Mouse (Mus musculus): ENCODE data around the gene A3galt2.

A3galt2 gene

DNA sequence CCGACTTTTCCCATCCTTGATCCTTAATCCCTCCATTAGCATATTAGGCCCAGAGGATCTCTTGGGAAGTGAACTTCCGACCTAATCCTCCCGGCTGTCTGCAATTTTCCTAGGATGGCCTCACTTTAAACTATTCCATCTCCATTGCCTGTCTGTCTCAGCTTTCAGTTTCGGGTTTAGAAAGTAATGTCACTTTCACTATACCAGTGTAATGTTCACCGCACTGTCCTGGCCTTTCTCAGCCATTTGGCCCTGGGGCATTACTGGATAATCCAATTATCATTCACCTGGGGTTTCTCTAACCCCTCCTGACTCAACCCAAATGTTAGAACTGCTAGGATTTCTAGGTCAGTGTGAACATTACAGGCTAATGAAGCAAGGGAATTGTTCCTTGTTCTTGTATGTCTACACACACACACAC, 26.7 kb upstream of the A3galt2 start:
- no peak for DNase-seq

DNA sequence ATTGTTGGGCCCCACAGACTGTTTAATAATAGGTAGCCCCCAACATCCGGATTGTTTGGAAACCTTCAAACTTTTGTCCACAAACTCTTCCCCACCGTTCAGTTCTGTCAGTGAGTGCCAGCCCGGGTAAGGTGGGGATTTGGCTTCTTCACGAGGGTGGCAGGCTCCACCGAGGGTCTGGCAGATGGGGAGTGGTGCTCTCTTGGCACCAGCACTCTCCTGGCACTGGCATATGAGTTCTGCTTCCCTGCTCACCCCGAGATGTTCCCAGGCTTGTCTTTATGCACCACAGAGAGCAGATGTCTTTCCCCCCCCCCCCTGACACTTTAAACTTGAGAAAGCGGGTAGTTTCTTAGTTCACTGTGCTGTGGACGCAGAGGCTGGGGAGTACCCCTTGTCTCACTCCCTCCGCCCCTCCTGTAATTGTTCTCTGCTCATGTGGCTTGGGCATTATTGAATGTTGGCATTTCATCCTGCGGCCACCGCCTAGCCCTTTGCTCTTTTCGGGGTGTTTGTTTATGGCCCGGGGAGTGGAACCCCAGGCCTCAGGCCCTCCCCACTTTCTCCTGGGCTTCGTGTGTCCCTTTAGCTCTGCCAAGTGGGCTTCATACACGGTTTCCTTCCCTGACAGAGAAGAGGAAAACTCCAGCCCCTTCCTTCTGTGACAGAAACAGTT, 26.0 kb upstream of the A3galt2 start:
- peak; percentile 32 for DNase-seq

DNA sequence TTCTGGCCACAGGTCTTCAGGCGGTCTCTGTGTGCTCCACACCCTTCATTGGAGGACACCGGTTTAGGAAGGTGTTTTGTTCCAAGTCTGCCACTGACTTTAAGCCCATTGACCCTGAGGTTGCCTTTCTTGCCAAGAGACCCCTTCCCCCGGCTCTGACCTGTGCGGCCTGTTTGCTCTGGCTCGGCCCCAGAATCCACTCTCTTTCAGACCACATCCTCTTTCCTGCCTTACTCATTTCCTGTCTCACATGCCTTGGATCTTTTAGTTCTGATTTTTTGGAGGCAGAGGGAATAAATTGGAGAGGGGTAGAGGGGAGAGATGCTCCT, 25.5 kb upstream of the A3galt2 start:
- peak; percentile 49 for DNase-seq

DNA sequence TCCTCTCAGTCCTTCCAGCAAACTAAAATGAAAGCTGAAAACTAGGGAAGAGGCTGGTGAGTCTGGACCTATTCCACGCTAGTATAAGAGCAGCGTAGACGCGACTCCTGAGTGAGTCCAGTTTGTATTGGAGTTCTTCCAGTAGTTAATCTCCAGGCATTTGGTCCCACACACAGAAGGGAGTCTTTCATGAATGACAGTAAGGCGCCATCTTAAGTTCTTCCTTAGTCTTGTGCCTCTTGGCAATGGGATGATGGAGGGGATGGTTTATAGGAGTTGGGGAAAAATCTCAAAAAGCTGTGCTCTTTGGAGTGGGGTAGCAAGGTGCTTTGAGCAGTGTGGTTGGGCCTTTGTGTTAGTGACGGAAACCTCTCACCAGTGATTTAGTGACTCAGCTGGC, 24.9 kb upstream of the A3galt2 start:
- DNase-seq = no peak

DNA sequence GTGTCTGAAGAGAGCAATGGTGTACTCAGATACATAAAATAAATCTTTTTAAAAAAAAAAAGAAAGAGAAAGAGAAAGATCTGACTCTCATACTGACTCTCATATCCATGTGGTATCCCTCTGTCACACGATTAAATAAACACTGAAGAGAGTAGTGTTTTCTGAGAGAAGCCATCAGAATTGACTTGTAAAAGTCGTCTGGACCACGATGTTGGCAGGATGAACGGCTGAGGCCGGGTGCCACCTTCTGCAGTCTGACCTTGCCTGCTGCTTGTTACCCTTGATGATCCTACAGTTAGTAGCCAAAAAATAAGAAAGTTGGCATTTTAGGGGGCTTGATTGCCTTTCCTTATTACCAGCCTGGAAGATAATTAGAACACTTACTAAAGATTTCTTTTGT, 22.4 kb upstream of the A3galt2 start:
- no peak for DNase-seq

DNA sequence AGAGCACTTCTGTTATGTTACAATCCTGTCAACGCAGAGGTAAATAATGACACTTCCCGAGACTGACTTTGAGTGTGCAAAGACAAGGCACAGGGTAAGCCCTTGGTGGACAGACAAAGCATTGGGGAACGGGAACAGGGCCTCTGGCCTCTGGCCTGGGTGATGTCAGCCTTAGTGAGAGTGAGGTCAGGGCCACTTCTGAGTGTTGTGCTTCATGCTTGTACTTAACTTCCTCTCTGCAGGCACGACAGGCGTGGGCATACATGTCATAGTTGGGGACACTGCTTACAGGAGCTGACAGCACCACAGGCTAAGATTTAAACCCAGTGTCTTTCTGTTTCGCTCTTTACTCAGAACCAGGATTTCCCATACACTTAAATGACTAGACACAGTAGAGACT, 21.7 kb upstream of the A3galt2 start:
- no peak for DNase-seq

DNA sequence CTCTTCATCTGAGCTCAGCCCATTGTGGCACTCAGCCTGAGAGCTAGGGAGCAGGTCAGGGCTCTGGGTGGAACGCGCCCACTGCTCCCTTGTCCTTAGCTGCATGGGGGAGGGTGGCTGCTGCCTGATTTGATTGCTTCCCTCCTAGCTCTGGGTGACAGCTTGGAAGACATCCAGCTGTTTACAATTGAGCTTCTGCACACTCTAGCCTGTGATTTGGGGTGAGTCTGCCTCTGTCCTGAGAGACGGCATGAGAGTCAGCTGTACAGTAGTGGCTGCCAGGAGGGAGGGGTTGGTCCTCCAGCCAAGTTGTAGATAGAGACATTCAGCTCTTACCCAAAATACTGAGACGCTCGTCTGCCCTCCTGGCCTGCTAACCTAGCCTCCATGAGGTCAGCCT, 20.9 kb upstream of the A3galt2 start:
- peak; percentile 65 for DNase-seq

DNA sequence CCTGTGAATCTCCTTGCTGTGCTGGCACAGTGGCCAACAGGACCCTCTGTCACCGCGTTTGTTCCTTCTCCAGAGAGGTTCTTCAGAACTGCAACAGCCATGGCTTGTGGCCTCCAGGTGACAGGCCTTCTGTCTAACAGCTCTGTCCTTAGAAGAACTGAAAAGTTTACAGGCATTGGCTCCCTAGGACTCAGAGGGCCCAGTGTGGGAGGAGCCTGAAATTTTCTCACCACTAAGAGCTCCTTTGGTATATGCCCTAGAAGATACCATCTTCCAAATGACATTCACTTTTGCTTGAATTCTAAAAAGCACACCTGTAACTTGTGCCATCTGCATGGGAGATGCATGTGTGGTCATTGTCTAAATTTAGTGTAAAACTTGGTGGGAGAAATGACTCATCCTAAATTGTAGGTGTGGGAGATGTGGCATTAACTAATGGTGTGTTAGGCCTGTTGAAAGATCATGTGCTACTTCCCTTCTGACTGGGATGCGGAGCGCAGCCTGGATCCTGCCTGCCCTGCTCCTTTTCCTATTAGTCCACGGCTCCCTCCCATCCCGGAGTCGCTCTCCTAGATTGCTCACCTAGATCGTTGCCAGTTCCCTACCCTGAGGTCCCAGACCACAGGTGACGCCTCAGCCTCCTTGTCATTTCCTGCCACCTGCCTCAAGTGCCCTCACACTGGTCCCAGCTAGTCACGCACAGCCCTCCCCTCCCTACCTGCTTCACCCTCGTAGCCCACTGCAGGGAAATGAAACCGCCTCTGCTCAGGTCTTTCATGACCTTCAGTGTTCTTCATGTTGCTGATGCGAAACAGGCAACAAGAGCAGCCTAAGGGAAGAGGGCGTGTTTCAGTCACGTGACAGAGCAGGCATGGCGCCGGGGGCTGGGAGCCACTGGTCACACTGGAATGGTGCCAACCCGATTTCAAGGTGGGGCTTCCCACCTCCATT, 20.2 kb upstream of the A3galt2 start:
- peak; percentile 70 for DNase-seq

DNA sequence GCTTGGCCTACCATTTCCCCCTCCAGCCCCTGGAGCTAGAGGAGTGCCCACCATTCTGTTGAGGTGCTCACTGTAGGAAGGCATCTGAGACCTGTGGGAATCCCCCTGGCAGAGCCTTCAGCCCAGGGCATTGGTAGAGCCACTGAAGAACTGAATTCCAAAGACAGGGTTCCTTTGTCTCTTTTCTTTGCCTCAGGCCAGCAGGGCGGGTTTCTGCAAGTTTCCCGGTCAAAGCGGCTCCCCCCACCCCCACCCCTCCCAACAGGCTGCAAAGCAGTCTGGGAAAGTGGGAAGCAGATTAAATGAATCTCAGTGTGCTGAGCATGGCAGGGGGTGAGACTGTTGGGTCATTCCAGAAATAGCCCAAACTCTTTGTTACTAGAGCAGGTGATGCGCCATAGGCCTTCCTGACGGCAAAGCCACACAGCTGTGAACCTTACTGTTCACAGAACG, 18.0 kb upstream of the A3galt2 start:
- no peak for DNase-seq

DNA sequence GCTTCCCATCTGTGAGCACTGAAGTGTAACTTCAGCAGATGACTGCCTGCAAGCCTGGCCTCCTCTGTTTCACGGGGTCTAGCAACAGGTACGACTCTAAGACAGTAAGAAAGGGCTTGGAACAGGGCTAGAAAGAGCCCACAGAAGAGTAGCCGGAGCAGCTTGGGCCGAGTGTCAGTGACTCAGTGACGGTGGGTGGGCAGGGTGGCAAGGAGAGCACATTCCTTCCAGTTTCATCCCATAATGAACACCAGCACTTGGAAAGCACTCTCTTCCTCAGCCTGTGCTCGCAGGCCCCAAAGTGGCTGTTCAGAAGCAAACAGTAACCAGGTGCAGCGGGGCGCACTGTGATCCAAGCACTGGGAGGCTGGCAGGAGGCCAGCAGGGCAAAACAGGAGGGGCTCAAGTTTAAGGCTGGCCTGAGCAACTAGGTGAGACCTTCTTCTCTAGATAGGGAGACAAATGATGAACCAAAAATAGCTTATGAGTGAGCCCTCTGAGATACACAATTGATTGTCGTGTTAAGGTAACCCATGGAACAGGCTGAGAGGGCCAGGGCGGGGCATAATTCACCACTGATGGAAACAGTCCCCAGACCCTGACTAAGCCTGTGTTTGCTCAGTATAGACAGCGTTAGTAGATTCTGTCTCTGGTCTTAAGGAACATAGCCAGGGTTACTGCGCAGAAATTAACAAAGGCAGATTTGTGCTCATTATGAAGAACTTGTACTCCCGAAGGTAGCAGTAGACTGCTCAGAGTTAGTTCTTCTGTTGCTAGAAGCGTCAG, 17.1 kb upstream of the A3galt2 start:
- DNase-seq = no peak

DNA sequence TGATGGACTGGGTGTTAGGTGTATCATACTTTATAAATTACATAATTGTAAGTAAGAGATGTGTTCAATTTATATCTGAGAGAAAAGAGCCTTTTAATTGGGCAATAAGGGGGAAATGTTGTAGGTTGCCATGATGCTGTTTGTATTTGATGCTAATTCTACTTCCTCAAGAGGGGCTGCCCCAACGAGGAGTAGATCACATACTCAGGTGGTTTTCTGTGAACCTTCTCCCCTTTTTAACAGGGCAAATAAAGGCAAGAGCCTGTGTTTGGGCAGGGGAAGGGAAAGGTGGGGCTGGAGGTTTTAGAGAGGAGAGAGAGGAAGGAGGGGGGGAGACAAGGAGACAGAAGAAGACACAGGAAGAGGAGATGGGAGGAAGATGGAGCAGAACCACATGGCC, 14.3 kb upstream of the A3galt2 start:
- DNase-seq = no peak

DNA sequence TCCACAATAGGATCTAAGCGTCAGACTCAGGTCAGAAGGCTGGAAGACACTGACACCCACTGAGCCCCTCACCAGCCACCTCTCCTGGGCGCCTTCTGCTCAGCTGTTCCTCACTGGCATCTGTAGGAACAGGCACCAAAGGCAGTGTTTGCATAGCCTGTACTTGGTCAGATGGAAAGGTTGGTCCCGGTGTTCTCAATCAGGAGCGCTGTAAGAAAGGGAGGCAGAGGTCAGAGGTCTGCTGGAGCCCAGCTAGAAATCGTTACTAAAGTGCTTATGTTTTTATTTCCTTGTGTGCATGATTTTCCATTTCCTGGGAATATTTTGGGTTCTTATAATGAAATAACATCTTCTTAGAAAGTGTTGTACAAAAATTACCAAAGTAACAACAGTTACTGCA, 13.3 kb upstream of the A3galt2 start:
- no peak for DNase-seq

DNA sequence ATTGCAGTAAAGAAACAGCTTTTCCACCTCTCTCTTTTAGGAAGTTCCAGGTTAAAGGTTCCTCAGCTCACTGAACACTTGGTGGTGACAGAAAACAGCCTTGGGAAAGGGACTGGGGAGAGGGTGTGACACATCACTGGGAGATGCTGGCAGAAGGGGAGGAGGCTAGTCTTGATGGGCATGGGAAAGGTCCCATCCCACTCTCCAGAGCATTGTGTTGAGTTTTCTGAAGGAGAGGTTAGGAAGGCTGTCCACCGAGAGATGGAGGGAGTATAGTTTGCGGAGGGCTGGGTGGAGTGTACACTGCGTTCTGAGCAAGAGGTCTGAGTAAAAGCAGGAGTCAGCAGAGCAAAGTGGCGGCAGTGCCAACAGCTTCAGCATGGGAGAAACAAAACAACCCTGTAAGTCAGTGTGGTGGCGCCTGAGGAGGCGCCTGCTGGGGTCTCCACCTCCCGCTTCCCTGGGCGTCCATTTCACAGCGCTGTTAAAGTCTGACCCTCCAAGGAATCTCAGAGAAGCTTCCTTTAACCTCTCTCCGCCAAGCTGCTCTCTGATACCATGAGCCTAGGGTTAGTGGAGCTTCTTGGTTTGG, 12.7 kb upstream of the A3galt2 start:
- no peak for DNase-seq

DNA sequence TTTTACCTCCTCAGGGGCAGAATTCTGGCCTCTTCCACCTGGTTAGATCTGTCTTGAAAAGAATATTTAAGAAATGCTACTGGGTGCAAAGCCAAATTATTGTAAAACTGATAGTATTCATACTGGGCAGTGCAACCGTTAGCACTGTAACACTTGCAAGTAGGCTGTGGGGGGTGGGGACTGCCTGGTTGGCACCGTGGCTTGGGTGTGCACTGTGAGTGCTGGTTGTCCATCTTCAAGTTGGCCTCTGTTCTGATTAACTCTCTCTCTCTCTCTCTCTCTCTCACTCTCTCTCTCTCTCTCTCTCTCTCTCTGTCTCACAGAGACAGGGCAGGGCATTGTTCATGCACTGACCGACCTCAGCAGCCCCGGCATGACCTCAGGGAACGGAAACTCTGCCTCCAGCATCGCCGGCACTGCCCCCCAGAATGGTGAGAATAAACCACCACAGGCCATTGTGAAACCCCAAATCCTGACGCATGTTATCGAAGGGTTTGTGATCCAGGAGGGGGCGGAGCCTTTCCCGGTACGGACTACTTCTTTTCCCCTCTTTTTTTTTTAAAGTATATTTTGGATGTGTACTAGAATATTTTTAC, 12.0 kb upstream of the A3galt2 start:
- DNase-seq = no peak

DNA sequence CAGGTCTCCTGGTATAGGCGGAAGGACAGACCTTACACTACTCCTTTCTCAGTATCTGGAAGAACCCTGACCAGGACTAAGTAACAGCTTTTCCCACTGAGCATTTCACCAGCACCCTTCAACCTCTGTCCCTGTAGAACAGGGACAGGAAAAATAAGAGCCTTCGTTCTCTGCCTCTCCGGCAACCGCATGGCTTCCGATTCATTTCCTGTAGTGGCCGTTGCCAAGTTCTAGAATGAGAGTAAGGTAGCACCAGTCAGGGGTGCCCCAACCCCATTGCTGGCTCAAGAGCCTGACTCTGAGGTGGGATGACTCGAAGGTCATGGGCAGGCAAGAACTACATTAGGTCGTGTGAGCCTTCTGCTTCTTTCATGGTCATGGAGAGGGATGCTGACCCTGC, 10.0 kb upstream of the A3galt2 start:
- DNase-seq = no peak

DNA sequence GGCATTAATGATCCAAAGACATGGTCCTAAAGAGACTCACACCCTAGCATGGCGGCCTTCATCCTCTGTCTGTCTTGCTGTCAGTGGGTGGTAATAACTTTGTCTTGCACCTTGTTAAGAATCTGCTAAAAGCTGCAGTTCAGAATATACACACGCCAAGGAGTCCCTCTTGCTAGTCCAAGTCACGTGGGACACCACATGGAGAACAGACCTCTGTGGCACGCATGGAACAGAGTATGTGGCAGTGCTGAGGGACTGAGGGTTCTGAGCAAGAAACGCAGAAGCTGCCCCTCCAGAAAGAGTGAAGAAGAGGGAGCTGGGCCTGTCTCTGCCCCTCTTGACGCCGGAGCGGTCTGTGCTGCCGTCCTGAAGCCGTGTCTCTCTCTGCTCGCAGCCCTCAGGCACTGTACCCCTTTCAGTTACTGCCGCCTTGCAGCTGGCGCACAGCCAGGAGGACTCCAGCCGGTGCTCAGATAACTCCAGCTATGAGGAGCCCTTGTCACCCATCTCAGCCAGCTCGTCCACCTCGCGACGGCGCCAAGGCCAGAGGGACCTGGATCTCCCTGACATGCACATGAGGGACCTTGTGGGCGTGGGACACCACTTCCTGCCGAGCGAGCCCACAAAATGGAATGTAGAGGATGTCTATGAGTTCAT, 7.4 kb upstream of the A3galt2 start:
- DNase-seq = no peak

DNA sequence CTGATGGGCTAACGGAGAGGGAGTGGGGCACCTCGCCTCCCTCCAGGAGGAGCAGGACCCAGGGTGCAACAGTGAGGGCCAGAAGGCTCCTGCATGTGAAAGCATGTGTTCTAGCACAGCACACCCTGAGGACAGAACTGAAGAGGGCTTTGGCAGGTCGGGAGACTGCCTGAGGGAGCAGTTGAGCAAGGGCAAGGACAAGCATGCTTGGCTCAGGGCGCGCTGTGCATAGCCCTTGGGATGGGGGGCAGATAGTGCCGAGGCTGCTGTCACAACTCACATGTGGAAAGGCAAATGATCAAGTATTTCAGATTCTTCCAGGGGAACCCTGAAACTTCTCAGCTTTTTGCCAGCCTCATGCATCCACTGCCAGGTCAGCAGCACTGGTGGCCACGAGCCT, 6.9 kb upstream of the A3galt2 start:
- no peak for DNase-seq

DNA sequence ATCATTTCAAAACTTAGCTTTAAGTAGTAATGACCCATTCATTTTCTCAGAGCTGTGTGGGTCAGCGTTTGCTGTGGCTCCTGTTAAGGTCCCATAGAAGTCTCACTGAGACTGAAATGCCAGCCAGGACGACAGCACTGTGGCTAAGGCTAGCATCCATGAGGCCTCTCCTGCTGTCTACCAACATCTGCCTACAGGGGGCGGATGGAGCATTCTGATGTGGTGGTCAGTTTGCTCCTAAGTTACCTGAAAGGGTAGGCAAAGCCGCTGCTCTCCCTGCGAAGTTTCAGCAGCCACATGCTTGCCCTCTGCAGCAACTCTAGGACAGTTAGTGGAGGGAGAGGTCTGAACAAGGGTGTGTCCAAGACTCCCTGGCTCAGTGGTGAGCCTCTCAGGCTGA, 4.2 kb upstream of the A3galt2 start:
- no peak for DNase-seq

DNA sequence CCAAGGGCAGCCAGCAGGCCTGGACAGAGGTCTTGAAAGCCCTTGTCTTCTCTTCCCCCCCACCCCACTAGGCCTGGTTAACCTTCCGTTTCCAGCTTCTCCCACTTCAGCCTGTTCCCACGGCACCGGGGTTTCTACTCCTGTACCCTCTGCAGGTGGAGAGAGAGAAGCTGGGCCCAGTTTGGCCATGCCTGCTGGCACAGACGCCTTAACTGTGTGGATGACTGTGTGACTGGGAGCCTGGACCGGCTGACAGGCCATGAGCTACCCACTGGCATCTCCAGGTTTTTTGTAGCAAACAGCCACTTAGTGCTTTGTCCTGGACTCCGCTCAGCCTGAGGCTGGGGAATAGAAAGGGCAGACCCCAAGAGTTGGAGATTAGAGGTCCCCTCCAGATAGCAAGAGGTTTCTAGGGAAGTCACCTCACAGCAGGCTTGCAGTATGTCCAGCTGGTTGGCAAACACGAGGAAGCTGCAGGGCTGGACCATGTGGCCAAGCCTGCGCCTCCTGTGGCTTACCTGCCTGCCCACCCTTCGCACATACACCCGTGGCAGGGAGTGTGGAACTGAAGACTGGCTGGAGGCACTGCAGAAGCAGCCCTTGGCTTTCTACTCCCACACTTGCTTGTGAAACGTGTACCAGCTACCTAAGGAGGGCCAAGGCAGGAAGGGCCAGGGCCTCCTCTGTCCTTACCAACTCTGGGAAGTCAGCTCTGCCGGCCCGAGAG, 3.0 kb upstream of the A3galt2 start:
- DNase-seq = no peak

DNA sequence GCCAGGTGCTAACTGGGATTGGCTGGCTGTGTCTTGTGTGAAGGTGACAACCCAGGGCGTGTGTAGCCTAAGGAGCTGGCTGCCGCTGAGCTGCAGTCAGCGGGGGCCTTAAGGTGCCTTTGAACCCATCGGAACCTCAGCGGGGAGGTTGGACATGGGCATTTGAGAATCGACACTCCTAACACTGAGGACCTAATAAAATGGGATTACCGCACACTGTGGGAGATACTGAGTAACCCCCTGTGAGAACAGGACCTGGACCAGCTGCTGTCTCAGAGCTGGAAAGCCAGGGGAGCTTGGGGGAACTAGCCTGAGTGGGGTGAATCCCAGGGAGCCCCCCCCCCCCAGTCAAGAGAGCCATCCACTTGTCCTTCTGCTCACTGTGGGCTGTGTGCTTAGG, 1.6 kb upstream of the A3galt2 start:
- DNase-seq = no peak

DNA sequence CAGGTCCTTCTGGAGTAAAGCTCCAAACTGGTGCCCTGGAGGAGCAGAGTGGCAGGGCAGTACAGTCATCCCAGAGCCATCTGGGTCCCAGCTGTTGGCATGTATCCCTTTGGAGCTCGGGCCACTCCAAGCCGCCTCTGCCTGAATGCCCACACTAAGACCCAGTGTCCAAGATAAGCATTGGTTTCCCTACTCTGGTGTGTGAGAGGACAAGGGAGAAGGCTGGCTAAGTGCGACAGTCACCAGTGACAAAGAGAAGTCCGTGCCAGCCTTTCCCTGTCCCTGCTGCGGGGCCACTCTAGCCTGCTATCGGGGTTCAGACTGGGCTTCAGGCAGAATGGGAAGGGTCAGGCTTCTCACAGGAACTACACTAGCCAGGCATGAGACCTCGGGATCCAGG, 736 bp downstream of the A3galt2 start:
- no peak for DNase-seq

DNA sequence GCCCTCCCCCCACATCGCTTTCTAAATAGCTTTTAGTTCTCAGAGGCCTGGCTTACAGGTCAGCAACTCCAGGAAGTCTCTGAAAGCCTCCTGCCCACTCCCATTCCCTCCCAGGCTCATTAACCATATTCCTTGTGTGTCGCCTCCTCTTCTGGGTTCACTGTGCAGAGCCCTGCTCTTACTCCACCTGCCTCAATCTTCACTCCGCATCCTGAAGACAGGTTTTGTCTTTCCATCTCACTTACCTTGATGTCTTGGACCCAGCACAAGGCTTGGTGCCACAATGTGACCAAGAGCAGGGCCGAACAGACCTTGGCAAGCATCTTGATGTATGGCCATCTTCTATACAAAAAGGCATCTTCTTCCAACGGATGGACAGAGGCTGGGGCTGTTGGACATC, 4.0 kb downstream of the A3galt2 start:
- no peak for DNase-seq

Measured in kidney, adult 18-20 months (tissue).